Mouse (Mus musculus) heart, embryonic 10.5 days (tissue): ENCODE results near the gene Srgap1. TPM values are rescaled to one million over a fixed set of nuclear protein-coding genes. Genes with fewer than 3 reads are reported as not detected.

Experiments used
- DNase-seq: peaks from one replicate; pipeline ENCODE4 v3.0.0-alpha.2; 2017; ENCODE audit warnings: low spot score
- H3K27ac ChIP-seq: fragments of 300-500 bp; sonication (generic); 2 replicates; pipeline ENCODE4 v1.5.1; 2016; ENCODE audit warnings: mild to moderate bottlenecking
- H3K27me3 ChIP-seq: fragments of 300-500 bp; sonication (generic); 2 replicates; pipeline ENCODE4 v1.6.1; 2016; ENCODE audit warnings: mild to moderate bottlenecking; ENCODE audit not compliant: poor library complexity, insufficient read depth, severe bottlenecking
- H3K36me3 ChIP-seq: fragments of 300-500 bp; sonication (generic); 2 replicates; pipeline ENCODE4 v1.6.1; 2016; ENCODE audit warnings: mild to moderate bottlenecking, moderate library complexity
- H3K4me1 ChIP-seq: fragments of 300-500 bp; sonication (generic); 2 replicates; pipeline ENCODE4 v1.6.1; 2016; ENCODE audit warnings: mild to moderate bottlenecking
- H3K4me3 ChIP-seq: fragments of 300-500 bp; sonication (generic); 2 replicates; pipeline ENCODE4 v1.5.1; 2016; ENCODE audit warnings: mild to moderate bottlenecking, moderate library complexity
- H3K9me3 ChIP-seq: fragments of 300-500 bp; sonication (generic); 2 replicates; pipeline ENCODE4 v1.6.1; 2016; ENCODE audit warnings: mild to moderate bottlenecking, moderate library complexity
- WGBS: fragments of 180-500 bp; shearing (Covaris S2); methylation state at CpG from one replicate; pipeline ENCODE4 v1.1.7; 2016; 5-methylcytosine and 5-hydroxymethylcytosine counted together
- polyA plus RNA-seq: library from polyadenylated mRNA; unstranded; fragments of >200 nt; fragmentation: Nextera tagmentation; extraction: Ambion mirVana; gene quantifications from 2 replicates; pipeline ENCODE4 v1.2.1, GENCODE M21; 2016

Gene Srgap1
- polyA plus RNA-seq, 1 experiment from 2014 or later, result 6.8 TPM

DNA sequence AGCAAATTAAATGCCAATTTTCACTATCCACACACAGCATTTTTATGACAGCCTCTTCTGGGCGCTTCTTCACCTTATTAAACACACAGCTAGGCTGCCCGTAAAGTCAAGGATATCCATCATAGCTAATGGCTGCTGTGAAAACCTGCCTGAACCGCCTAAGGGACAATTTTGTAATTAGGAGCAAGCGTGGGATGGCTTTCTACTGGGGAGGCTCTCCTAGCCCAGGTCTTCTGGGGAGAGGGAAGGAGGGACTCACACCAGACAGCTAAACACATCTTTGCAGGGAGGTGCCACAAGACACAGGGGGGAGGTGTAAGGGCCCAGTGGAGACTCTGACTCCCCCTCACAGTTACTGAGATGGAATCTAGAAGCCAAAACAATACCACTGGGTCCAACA is 91.4 kb downstream of the Srgap1 start:
- Histone ChIP-seq H3K4me3 (no peak overlapping the region), H3K4me1 (peaks cover 14% of the 10 kb centered on the region; the same call in 1 of the 2 replicates), H3K27ac (no peak overlapping the region), H3K27me3 (no peaks in the 10 kb centered on the region), H3K36me3 (no peaks in the 10 kb centered on the region), H3K9me3 (no peaks in the 10 kb centered on the region)
- no peak for DNase-seq
- WGBS, result 77% methylated on average over 4 of the region's 4 CpGs

DNA sequence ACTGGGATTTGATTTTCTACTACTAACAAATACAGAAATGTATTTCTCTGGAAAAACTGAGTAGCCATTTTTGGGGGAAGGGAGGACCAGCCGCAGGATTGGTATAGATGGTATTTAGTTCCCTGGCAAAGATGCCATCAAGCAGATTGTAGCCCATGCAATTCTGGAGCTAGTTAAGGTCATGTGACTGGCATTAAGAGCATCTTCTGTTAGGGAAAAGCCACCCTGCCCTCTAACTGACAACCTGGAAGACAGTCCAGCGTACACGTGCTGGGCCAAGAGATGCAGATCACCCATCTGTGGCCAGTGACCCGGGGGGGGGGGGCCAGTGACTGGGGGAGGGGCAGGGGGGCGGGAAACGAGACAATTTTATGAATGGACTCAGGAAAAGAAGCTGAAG is 92.2 kb downstream of the Srgap1 start:
- no peaks in the 10 kb centered on the region for H3K27me3 ChIP-seq
- peaks cover 15% of the 10 kb centered on the region; the same call in 1 of the 2 replicates for H3K4me1 ChIP-seq
- H3K36me3 ChIP-seq, result no peaks in the 10 kb centered on the region
- no peak overlapping the region for H3K27ac ChIP-seq
- no peak overlapping the region for H3K4me3 ChIP-seq
- WGBS, result 80% methylated on average over 6 of the region's 6 CpGs
- DNase-seq, result no peak
- H3K9me3 ChIP-seq, result no peaks in the 10 kb centered on the region

DNA sequence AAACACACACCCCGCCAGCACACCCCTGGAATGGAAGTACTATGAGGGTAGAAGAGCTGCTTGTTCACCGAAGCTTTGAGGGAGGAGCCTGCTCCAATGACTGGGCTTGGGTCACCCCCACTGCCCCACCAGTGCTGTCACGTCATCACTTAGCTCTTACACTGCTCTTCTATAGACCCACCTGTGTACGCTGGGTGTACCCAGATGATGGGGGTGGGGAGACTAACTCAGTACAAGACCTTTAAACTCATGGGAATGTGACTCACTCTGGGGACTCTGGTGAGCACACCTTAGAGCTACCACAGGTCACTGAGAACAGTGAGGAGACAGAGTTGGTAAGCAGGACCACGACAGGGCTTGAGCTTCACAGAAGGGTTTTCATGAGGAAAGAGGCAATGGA is 94.1 kb downstream of the Srgap1 start:
- H3K27ac ChIP-seq, result no peak overlapping the region
- H3K36me3 ChIP-seq, result no peaks in the 10 kb centered on the region
- H3K27me3 ChIP-seq, result no peaks in the 10 kb centered on the region
- DNase-seq, result no peak
- no peaks in the 10 kb centered on the region for H3K9me3 ChIP-seq
- WGBS, result 82% methylated on average over 5 of the region's 5 CpGs
- H3K4me3 ChIP-seq, result no peak overlapping the region
- H3K4me1 ChIP-seq, result peaks cover 19% of the 10 kb centered on the region; the same call in 1 of the 2 replicates

DNA sequence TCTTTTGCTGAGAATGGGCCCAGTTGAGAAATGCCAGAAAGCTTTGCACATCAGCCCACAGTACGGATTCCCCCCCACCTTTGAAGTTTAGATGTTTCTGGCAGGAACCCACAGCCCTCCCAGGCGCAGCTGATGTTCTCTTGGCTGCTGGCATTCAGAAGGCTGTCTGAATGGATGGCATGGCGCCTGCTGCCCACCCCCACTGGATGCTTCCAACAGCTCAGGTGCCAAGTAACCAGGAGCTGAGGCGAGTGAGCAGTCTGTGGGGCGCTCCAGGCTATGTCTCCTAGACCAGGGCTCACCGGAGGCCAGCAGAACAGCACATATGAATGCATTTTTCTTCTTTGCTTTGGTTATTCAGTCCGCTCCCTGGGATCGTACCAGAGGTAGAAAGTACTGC is 100.9 kb downstream of the Srgap1 start:
- H3K27me3 ChIP-seq, result no peaks in the 10 kb centered on the region
- no peak overlapping the region for H3K27ac ChIP-seq
- H3K4me1 ChIP-seq, result 0 out of 2 replicates have a peak, but pooled peaks cover 5% of the 10 kb centered on the region
- H3K36me3 ChIP-seq, result no peaks in the 10 kb centered on the region
- DNase-seq, result no peak
- no peaks in the 10 kb centered on the region for H3K9me3 ChIP-seq
- WGBS, result 88% methylated on average over 8 of the region's 8 CpGs
- H3K4me3 ChIP-seq, result no peak overlapping the region

DNA sequence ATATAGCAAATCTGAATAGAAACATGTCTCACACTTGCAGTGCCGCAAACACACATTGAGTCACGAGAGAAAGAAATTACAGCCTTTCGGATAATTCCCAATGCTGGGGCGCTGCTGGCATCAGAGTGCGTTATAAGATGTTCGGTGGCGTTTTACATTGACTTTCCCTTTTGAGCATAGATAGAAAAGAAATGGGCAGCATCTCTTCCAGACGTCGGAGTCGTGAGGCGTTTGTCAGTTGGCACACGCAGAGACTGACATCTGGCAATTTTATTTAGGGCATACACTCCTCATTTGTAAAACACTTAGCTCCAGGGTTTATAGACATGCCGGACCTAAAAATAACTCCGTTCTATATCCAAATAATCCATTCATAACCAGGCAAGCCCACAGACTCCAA is 115.2 kb downstream of the Srgap1 start:
- Histone ChIP-seq H3K27ac (no peak overlapping the region), H3K4me1 (peaks cover 8% of the 10 kb centered on the region; the same call in 1 of the 2 replicates), H3K36me3 (no peaks in the 10 kb centered on the region), H3K4me3 (no peak overlapping the region), H3K27me3 (no peaks in the 10 kb centered on the region), H3K9me3 (no peaks in the 10 kb centered on the region)
- DNase-seq, result no peak
- WGBS, result 92% methylated on average over 14 of the region's 14 CpGs

DNA sequence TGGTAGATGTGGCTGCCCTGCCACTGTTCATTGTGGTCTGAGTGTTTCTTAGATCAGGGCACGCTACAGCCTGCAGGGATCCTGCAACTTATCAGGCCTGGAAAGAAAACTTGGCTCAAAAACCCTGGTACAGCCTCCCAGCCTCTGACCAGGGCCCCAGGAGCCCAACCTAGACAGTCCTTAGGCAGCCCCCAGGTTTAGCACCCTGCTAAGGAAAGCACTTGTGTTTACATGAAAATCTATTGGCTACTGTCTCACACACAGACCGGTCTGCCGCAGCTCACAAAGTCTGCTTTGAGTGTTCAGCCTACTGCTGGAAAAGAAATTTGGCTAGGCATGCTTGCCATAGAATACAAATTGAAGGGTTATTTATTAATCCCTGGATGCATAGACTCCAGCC is 121.0 kb downstream of the Srgap1 start:
- DNase-seq, result no peak
- H3K9me3 ChIP-seq, result no peaks in the 10 kb centered on the region
- H3K27ac ChIP-seq, result no peak overlapping the region
- 80% methylated on average over 3 of the region's 3 CpGs for WGBS
- H3K27me3 ChIP-seq, result no peaks in the 10 kb centered on the region
- no peak overlapping the region for H3K4me3 ChIP-seq
- H3K4me1 ChIP-seq, result peaks cover 8% of the 10 kb centered on the region; the same call in 1 of the 2 replicates
- H3K36me3 ChIP-seq, result no peaks in the 10 kb centered on the region

DNA sequence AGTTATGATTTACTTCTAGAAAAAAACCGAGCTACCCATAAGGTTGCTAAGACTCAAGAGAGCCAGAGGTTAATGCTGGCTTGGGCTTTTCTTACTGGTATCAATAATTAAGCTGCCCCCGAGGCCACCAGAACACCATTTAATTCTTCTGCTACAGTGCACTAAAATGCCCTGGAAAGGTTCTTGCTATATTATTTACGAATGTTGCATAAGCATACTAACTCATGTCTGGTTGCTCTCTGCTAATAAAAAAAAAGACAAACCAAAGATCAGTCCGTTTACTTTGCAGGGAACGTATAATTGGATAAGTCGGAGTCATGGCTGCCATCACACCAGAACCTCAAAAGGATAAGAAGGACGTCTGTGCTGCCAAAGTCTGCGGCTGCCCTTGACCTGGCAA is 128.1 kb downstream of the Srgap1 start:
- Histone ChIP-seq H3K4me3 (no peak overlapping the region), H3K9me3 (no peaks in the 10 kb centered on the region), H3K36me3 (no peaks in the 10 kb centered on the region), H3K4me1 (no peaks in the 10 kb centered on the region), H3K27ac (no peak overlapping the region), H3K27me3 (no peaks in the 10 kb centered on the region)
- no peak for DNase-seq
- 76% methylated on average over 8 of the region's 8 CpGs for WGBS

DNA sequence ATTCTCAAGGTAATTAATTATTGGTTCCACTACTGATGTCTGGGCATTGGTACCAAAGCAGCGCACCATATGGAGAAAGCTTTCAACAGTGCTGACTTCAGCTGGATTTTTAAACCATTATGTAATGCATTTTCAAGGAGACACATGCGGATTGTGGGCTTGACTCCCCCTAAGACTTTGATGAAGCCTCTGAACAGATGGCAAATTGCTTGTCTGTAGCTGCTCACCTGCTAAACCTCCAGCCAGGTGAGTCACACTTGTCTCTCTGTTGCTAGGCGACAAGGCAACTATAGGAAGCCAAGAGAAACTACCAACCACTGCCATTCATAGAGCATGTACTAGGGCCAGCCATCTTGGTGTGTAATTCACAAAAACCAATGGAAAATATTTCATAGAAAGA is 128.5 kb downstream of the Srgap1 start:
- no peak for DNase-seq
- no peaks in the 10 kb centered on the region for H3K36me3 ChIP-seq
- no peaks in the 10 kb centered on the region for H3K9me3 ChIP-seq
- WGBS, result 71% methylated on average over 3 of the region's 3 CpGs
- H3K4me3 ChIP-seq, result no peak overlapping the region
- no peak overlapping the region for H3K27ac ChIP-seq
- H3K4me1 ChIP-seq, result no peaks in the 10 kb centered on the region
- H3K27me3 ChIP-seq, result no peaks in the 10 kb centered on the region

DNA sequence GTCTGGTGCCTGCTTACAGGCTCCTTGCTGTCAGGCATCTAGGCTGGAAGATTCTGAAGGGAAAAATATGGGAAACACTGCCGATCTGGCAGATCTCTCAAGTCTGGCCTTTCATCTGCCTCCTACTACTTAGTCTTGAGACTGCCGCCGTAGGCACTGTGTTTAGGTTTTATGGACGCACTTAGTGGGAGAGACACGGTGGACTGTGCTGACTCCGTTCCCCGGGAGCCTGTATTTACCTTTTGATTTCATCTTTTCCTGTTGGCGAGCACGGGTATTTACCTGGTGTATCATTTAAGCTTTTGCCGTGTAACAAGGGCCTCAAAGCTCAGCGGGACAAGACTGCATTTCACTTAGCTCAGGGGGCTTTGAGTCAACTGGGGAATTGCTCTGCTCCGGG is 131.6 kb downstream of the Srgap1 start:
- 81% methylated on average over 12 of the region's 12 CpGs for WGBS
- H3K4me1 ChIP-seq, result no peaks in the 10 kb centered on the region
- no peak for DNase-seq
- H3K36me3 ChIP-seq, result no peaks in the 10 kb centered on the region
- no peak overlapping the region for H3K4me3 ChIP-seq
- no peak overlapping the region for H3K27ac ChIP-seq
- no peaks in the 10 kb centered on the region for H3K27me3 ChIP-seq
- no peaks in the 10 kb centered on the region for H3K9me3 ChIP-seq

DNA sequence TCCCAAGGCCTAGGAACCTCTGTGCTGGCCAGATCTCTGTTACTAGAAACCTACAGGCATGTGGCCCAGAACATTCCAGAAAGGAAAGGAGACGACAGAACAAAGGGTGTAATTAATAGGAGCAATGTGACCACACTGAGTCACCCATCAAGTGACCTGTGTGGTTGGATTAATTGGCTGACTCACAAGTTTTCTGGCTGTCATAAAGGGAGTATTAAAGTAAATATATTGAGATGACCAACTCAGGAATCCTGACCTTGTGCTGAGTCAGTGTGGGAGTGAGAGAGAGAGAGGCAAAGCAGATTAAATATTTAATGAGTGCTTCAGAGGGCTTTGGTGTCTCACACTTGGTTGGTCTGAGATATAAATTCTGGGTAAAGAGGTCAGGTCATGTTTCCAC is 143.0 kb downstream of the Srgap1 start:
- no peak for DNase-seq
- no peak overlapping the region for H3K27ac ChIP-seq
- H3K9me3 ChIP-seq, result no peaks in the 10 kb centered on the region
- H3K36me3 ChIP-seq, result no peaks in the 10 kb centered on the region
- 0 out of 2 replicates have a peak, but pooled peaks cover 2% of the 10 kb centered on the region for H3K4me1 ChIP-seq
- no peaks in the 10 kb centered on the region for H3K27me3 ChIP-seq
- WGBS, result 50% methylated on average over 1 of the region's 1 CpGs
- no peak overlapping the region for H3K4me3 ChIP-seq

DNA sequence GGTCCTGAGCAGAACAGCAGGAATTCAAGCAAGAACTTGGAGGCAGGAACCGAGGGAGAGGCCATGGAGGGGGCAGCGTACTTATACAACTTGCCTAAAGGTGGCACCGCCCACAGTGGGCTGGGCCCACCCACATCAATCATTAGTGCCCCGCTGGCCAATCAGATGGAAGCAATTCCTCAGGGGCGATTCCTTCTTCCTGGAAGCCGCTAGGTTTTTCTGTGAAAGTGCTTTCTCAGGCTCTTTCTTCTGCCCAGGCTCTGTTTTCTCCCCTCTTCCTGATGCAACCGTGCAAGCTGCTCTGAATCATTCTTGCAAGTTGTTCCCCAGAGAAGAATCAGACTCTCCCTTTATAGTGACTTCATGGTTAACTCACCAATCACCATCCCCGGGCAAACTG is 144.5 kb downstream of the Srgap1 start:
- Histone ChIP-seq H3K9me3 (no peaks in the 10 kb centered on the region), H3K4me3 (no peak overlapping the region), H3K4me1 (0 out of 2 replicates have a peak, but pooled peaks cover 5% of the 10 kb centered on the region), H3K36me3 (no peaks in the 10 kb centered on the region), H3K27ac (no peak overlapping the region), H3K27me3 (no peaks in the 10 kb centered on the region)
- no peak for DNase-seq
- 84% methylated on average over 8 of the region's 8 CpGs for WGBS

DNA sequence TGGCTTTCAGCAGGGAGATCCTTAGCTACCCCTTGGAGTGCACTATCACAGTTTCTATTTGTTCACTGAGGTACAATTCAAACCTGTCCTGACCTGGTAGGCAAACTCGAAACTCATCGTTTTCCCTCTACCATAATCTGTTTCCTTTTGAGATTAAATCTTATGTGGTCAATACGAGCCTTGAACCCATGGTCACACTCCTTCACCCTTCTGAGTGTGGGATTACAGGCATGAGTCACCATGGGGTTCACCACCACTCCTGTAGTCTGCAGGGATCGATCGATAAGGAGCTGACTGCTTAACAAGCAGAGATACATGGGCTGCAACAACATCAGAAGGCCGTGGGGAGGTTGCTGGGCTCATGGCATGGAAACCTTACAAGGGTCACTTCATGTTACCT is 146.3 kb downstream of the Srgap1 start:
- 0 out of 2 replicates have a peak, but pooled peaks cover 5% of the 10 kb centered on the region for H3K4me1 ChIP-seq
- H3K27ac ChIP-seq, result no peak overlapping the region
- no peaks in the 10 kb centered on the region for H3K9me3 ChIP-seq
- 70% methylated on average over 6 of the region's 6 CpGs for WGBS
- DNase-seq, result no peak
- no peak overlapping the region for H3K4me3 ChIP-seq
- H3K27me3 ChIP-seq, result no peaks in the 10 kb centered on the region
- no peaks in the 10 kb centered on the region for H3K36me3 ChIP-seq

DNA sequence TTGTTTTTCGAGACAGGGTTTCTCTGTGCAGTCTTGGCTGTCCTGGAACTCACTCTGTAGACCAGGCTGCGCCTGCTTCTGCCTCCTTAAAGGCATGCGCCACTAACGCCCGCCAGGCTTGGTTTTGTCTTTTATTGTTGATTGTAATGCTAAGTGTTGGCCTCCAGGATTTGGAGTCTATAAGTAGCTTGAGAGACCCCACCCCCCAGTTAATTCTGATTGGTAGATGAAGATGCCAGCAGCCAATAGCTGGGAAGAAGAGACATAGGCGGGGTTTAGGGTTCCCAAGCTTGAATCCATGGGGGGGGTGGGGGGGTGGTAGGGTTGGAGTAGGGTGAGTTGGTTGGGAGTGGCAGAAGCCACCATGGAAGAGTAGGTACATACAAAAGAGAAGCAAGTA is 147.4 kb downstream of the Srgap1 start:
- Histone ChIP-seq H3K36me3 (no peaks in the 10 kb centered on the region), H3K4me3 (no peak overlapping the region), H3K27ac (no peak overlapping the region), H3K9me3 (no peaks in the 10 kb centered on the region), H3K4me1 (0 out of 2 replicates have a peak, but pooled peaks cover 2% of the 10 kb centered on the region), H3K27me3 (no peaks in the 10 kb centered on the region)
- WGBS, result 87% methylated on average over 6 of the region's 6 CpGs
- no peak for DNase-seq

DNA sequence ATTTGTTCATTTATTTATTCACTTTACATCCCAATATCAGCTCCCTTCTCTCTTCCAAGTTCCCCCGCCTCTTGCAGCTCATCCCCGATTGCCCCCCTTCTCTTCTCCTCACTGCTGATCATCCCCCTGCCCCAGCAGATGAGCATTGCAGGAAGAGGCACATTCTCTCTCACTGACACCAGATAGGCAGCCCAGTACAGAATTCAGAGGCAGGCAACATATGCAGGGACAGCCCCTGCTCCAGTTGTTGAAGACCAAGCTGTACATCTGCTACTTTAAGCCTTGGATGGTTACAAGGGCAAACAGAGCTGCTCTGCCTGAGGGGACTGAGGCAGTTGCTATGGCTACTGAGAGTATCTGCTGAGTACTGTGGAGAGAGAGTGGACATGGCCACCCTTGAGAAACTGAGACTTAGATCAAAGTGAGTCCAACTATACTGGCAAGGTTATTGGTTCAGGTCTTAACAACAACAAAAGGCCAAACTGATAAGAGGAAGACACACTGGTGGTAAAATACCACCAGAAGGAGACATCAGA is 149.2 kb downstream of the Srgap1 start:
- Histone ChIP-seq H3K36me3 (no peaks in the 10 kb centered on the region), H3K4me3 (no peak overlapping the region), H3K27ac (no peak overlapping the region), H3K27me3 (no peaks in the 10 kb centered on the region), H3K9me3 (no peaks in the 10 kb centered on the region), H3K4me1 (0 out of 2 replicates have a peak, but pooled peaks cover 2% of the 10 kb centered on the region)
- no peak for DNase-seq
- 85% methylated on average over 2 of the region's 2 CpGs for WGBS
